Mouse (Mus musculus) ovary, postnatal 14 days (tissue): ENCODE results near the gene Cox6b2.

Experiments used
- DNase-seq: peaks from one replicate; pipeline ENCODE4 v3.0.0; 2022; ENCODE audit warnings: low spot score

The Cox6b2 gene

GRCm38 (mm10) chr7:4764946-4765710, 12.2 kb upstream of the Cox6b2 start:
- no peak for DNase-seq

- DNase-seq: no peak
These were observed 6.8 kb upstream of the Cox6b2 start for GRCm38 (mm10) chr7:4759670-4760069.

DNA sequence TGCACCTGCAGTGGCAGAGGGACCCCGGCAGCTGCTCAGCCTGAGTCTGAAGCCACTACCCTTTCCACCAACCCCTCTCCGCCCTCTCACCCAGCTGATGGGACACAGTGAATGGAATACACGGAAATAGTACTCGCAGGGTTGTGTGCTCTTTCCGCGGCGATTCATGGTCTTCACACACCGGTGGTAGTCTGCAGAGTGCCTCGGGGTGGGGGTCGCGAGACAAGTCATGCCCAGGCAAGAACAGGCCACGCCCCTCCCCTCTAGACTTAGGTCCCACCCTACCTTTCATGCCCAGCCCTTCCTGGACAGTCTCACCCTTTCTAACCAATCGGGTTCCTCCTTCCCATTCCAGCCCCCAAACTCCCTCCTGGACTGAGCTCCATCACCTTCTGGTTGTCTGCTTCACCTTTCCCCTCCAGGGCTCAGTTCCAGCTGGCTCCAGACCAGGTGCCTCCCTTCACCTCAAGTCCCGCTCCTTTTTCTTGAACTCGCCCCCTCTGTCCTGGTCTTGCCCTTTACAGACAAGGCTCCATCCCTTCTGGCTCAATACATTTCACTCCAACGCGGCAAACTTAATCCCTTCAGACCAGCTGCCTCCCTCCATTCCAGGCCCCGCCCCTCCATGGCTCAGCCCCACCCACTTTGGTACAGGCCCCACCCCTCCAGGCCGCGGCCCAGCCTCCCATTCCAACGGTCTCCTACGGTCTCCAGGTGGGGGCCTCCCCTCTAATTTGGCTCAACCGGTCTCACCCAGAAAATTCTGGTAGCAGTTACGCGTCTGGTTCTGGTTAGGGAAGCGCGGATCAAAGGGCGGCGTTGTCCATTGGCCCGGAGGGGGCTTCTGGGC, 698 bp downstream of the Cox6b2 start:
- DNase-seq: peak; percentile 48

DNA sequence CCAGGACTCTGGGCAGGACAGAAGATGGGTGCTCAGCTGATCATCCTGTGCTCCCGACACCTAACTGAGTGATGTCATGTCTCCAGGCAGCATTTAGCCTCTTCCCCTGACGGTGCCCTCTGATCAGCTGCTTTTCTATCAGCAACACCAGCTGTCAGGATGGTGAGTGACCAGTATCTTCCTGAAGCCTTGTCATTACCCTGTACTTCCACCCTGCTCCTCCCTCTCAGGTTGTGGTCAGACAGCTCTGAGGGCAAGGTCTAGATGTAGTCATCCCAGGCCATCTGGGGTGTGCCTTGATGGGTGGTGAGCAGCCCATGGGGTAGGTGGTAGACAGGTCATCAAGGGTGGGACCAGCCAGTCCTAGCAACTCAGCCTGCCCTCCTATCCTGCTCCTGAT, 3.7 kb downstream of the Cox6b2 start:
- no peak for DNase-seq

DNA sequence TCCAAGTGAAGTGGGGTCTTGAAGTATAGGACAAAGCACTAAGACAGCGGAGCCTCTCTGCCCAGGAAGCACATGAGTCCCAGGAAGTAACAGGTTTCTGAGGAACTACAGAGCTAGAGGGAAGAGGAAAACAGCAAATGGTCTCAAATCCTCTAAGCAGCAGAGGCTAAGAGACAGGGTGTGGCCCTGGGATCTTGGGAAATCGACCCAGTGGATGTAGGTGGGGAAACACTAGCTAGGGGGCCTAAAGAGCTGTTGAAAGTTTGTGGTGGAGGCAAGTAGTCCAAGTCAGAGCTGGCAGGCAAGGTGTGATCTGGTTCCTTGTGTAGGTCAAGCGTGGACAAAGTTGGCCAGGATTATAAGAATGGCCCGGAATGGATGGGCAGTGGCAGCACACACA, 4.6 kb downstream of the Cox6b2 start:
- no peak for DNase-seq

- DNase-seq: no peak
These were observed 5.6 kb downstream of the Cox6b2 start for GRCm38 (mm10) chr7:4747156-4747899.

DNA sequence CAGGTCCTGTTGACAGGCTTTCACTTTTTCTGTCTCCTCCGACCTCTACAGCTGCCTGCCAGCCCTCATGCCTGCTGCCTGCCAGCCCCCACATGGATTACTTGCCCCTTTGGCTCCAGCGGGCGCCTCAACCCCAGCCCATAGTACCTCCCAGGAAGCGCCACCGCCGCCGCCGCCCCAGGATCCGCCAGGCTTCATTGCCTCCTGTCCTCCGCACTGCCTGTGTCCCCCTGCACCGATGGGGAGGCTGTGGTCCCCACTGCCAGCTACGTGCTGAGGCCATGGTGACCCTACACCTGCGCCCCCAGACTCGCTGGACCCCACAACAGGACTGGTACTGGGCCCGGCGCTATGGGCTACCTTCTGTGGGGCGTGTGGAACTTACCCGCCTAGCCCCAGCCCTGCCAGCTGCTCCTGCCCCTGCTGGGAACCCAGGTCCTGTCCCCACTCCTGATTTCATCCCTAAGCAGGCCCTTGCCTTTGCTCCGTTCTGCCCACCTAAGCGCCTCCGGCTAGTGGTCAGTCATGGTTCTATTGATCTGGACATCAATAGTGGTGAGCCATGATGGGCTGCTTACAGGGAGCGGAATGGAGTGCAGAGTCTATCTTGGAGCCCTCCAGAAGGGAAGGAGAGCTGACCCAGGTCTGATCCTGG, 6.4 kb downstream of the Cox6b2 start:
- no peak for DNase-seq

DNA sequence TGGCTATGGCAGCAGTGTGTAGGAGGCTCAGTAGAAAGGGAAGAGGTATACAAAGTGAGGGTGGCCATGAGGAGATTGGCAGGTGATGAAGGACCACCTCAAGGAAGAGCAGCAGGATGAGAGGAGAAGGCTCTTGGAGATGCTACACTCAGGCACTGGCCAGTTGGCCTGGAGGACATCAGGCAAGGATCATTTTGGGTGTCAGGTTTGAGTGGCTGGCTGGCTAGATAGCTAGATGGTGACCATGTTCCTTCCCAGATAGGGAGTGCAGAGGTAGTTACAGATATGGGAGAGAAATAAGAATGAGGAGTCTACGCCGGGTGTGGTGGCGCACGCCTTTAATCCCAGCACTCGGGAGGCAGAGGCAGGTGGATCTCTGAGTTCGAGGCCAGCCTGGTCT, 8.0 kb downstream of the Cox6b2 start:
- no peak for DNase-seq

GRCm38 (mm10) chr7:4743354-4743753, 9.5 kb downstream of the Cox6b2 start:
- no peak for DNase-seq

- DNase-seq: no peak
These were observed 10.4 kb downstream of the Cox6b2 start for GRCm38 (mm10) chr7:4742482-4742819.

- DNase-seq: no peak
These were observed 11.0 kb downstream of the Cox6b2 start for GRCm38 (mm10) chr7:4741672-4742481.

GRCm38 (mm10) chr7:4741151-4741550, 11.7 kb downstream of the Cox6b2 start:
- DNase-seq: peak; percentile 49

DNA sequence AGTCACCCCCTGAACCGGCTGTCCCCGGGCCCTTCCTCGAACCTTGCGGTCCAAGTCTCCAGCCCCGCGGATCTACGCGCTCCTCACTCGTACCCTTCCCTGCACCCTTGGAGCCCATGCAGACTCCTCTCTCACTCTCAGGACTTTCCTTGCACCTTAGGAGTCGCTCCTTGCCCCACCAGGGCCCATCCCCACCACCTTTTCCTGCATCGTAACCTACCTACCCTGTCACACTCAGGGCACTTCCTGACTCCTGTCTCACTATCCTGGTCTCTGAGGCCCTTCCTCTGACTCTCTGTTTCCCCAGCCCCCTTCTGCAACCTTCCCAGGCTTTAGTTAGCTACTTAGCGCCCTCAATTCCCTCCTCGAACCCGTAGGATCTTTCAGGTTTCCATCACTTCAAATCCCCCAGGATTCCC, 12.6 kb downstream of the Cox6b2 start:
- DNase-seq: no peak

GRCm38 (mm10) chr7:4739544-4740275, 13.2 kb downstream of the Cox6b2 start, which contains the start of gene Kmt5c:
Gene Kmt5c, plus strand, starts transcription at chr7:4740115.
- DNase-seq: peak; percentile 93

DNA sequence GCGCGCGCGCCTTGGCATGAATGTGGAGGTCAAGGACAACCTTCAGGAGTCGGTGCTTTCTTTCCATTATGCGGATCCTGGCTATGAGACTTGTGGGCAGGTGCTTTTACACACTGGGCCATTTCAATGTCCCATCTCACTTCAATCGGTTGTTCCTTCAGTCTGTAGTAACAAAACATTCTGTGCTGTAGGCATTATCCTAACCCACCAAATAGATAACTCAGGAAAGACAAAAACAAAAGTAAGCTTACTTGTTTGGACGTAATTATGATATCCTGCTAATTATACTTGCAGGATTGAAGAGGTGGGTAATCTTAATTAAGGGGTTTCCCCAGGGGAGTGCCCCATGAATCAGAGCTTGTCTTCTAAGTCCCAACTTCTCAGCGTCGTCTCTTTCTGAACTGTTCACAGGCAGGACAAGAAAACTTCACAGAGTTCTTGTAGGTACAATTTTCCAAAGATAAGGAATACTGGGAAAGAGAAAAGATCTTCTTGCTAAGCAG, 13.8 kb downstream of the Cox6b2 start:
- DNase-seq: no peak

- DNase-seq: no peak
These were observed 19.9 kb downstream of the Cox6b2 start for GRCm38 (mm10) chr7:4732968-4733392.

- no peak for DNase-seq
These were observed 21.8 kb downstream of the Cox6b2 start for GRCm38 (mm10) chr7:4731090-4731489.

GRCm38 (mm10) chr7:4725169-4725568, 27.7 kb downstream of the Cox6b2 start, which contains the start of gene Tmem150b:
Gene Tmem150b, minus strand, starts transcription at chr7:4725249.
- no peak for DNase-seq

DNA sequence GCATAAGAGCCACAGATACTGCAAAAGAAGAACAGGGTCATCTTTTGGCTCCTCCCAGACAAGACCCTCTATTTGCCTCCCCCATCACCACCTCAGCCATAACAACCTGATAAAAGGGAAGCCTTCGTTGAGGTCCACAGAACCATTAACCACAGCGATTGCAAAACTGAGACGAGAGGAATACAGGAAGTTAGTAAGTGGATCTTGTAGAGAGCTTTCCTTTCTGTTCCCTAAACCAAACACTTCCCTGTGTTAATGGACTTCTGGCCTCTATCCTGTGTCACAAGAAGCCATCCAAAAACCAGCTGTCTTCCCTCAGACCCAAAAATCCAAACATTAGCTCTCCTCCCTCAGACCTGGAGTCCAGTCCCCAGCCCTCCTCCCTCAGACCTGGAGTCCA, 28.5 kb downstream of the Cox6b2 start:
- no peak for DNase-seq

DNA sequence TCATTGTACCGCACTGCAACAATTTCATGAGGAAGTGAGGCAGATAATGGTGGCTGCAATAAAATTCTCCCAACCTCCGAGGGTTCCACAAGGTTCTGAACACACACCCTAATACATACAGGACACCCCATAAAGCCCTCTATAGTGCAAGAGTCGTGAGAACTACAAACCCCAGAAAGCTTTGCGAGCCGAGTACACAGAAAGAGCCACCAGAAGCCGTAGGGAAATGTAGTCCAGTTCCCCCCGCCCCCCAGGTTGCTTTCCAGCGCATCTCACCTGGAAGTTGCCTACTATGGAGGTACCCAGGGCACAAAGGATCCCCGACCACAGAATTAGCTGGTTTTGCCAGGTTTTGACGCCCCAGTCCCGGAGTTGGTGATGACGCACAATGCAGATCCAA, 29.4 kb downstream of the Cox6b2 start:
- no peak for DNase-seq
